Mouse (Mus musculus) naive thymus-derived CD4-positive, alpha-beta T cell, adult 5 months (primary cell): ENCODE results near the gene Olfr1032. TPM values are rescaled to one million over a fixed set of nuclear protein-coding genes. Genes with fewer than 3 reads are reported as not detected.

Source experiments
- polyA plus RNA-seq: library from polyadenylated mRNA; unstranded; fragments of 100-300 nt; shearing (Covaris generic); gene quantifications from one replicate; pipeline ENCODE4 v1.2.1, GENCODE M21; 2017

The Olfr1032 gene
- not detected for polyA plus RNA-seq

DNA sequence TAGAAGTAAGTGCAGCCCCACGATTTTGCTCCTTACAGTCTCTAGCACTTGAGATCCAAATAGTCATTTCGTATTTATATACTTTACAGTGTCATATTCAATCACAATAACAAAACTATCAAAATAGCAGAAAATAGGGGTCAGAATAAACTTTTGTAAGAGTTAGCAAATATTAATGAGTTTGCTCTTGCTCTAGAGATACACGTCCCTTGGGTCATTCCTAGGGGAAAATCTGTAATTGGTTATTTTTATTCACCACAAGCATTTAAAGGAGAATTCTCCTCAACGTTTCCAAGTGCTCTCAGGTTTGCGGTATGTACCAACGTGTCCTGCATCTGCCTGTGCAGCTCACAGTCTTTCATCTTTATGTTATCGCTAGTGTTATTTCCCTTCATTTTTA is at the start of gene Olfr1032:
Gene Olfr1032 (plus strand): TSS at position 301 of the 400 bp plus-strand sequence.

GRCm38 (mm10) chr2:85973595-85973994 is 31.7 kb upstream of the Olfr1032 start, which contains the start of gene Olfr1029:
Gene Olfr1029 (plus strand): TSS chr2:85973895.

DNA sequence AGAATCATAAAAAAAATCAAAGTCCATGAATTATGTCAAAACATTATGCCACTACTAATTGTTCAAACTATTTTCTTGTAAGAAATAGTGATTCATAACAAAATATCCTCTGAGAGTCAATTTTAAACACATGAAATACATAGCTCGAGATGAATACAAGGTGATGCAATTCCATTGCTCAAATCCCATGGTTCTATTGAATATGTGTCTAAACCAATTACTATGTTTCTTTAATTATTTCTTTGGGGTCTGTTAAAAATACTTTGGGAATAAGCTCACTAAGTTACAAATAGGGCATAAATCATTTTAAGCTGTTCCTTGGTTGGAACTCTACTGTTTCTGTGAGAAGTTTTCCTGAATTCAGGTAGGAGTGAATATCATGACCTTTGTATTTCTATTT is 26.4 kb upstream of the Olfr1032 start, which contains the start of gene Olfr1030:
Gene Olfr1030 (plus strand): TSS at position 301 of the 400 bp plus-strand sequence.

GRCm38 (mm10) chr2:85990004-85990403 is 15.3 kb upstream of the Olfr1032 start, which contains the start of gene Olfr1031:
Gene Olfr1031 (plus strand): TSS chr2:85990304.

GRCm38 (mm10) chr2:86020406-86020805 is 15.1 kb downstream of the Olfr1032 start, which contains the start of gene Olfr1033:
Gene Olfr1033 (plus strand): TSS chr2:86020633.

GRCm38 (mm10) chr2:86045561-86045960 is 40.2 kb downstream of the Olfr1032 start, which contains the start of gene Olfr1034:
Gene Olfr1034 (plus strand): TSS chr2:86045861.

Other genes with a start within 250 kb of the Olfr1032 start
- gene Olfr1012, start 242.8 kb upstream of the Olfr1032 start, polyA plus RNA-seq, result not detected
- gene Olfr1013, start 238.4 kb upstream of the Olfr1032 start, polyA plus RNA-seq, result not detected
- gene Olfr1014, start 232.8 kb upstream of the Olfr1032 start, polyA plus RNA-seq, result not detected
- not detected for gene Olfr1015, start 223.5 kb upstream of the Olfr1032 start, polyA plus RNA-seq
- gene Olfr1016, start 203.0 kb upstream of the Olfr1032 start, polyA plus RNA-seq, result not detected
- not detected for gene Olfr1018, start 187.1 kb upstream of the Olfr1032 start, polyA plus RNA-seq
- not detected for gene Olfr1019, start 160.1 kb upstream of the Olfr1032 start, polyA plus RNA-seq
- gene Olfr1020, start 158.5 kb upstream of the Olfr1032 start, polyA plus RNA-seq, result not detected
- not detected for gene Olfr1022, start 136.9 kb upstream of the Olfr1032 start, polyA plus RNA-seq
- gene Olfr1023, start 119.9 kb upstream of the Olfr1032 start, polyA plus RNA-seq, result not detected
- gene Olfr1024, start 100.5 kb upstream of the Olfr1032 start, polyA plus RNA-seq, result not detected
- not detected for gene Olfr1025-ps1, start 90.3 kb upstream of the Olfr1032 start, polyA plus RNA-seq
- not detected for gene Olfr1026, start 84.0 kb upstream of the Olfr1032 start, polyA plus RNA-seq
- not detected for gene Olfr1028, start 55.1 kb upstream of the Olfr1032 start, polyA plus RNA-seq
- not detected for gene Olfr1029, start 31.6 kb upstream of the Olfr1032 start, polyA plus RNA-seq
- gene Olfr1030, start 26.3 kb upstream of the Olfr1032 start, polyA plus RNA-seq, result 0.15 TPM
- gene Olfr1031, start 15.2 kb upstream of the Olfr1032 start, polyA plus RNA-seq, result not detected
- gene Olfr1033, start 15.1 kb downstream of the Olfr1032 start, polyA plus RNA-seq, result 13.4 TPM
- gene Olfr1034, start 40.3 kb downstream of the Olfr1032 start, polyA plus RNA-seq, result not detected
- gene Olfr1036, start 68.5 kb downstream of the Olfr1032 start, polyA plus RNA-seq, result not detected
- not detected for gene Olfr1037, start 81.8 kb downstream of the Olfr1032 start, polyA plus RNA-seq
- not detected for gene Olfr1039, start 130.4 kb downstream of the Olfr1032 start, polyA plus RNA-seq
- not detected for gene Olfr1040, start 141.2 kb downstream of the Olfr1032 start, polyA plus RNA-seq
- 0.06 TPM for gene Olfr1042, start 156.3 kb downstream of the Olfr1032 start, polyA plus RNA-seq
- 0.37 TPM for gene Olfr1043, start 162.0 kb downstream of the Olfr1032 start, polyA plus RNA-seq
- gene Olfr1044, start 172.3 kb downstream of the Olfr1032 start, polyA plus RNA-seq, result not detected
- not detected for gene Olfr52, start 180.1 kb downstream of the Olfr1032 start, polyA plus RNA-seq
- 0.15 TPM for gene Olfr1045, start 197.5 kb downstream of the Olfr1032 start, polyA plus RNA-seq
- gene Olfr1046, start 213.8 kb downstream of the Olfr1032 start, polyA plus RNA-seq, result not detected
- not detected for gene Olfr1047, start 225.9 kb downstream of the Olfr1032 start, polyA plus RNA-seq
- 0.15 TPM for gene Olfr1048, start 234.7 kb downstream of the Olfr1032 start, polyA plus RNA-seq